Mouse (Mus musculus) c-Kit-positive CD71-positive TER-119-positive erythroid progenitor cells, embryonic 14.5 days (primary cell): ENCODE data around the gene Col7a1.

Experiments
- DNase-seq: peaks from one replicate; pipeline ENCODE4 v3.0.0-alpha.2; 2013; ENCODE audit warnings: low spot score

Gene Col7a1

DNA sequence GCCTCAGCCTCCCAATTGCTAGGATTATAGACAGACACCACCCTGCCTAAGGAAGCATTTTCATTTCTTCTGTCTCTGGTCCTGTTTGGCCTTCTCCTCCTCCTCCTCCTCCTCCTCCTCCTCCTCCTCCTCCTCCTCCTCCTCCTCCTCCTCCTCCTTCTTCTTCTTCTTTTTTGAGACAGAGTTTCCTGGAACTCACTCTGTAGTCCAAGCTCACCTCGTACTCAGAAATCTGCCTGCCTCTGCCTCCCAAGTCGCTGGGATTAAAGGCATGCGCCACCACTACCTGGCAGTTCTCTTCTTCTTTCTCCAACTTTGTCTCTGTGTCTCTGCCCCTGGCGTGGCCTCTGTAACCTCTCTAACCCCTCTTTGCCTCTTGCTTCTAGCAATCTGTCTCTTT, 32.3 kb downstream of the Col7a1 start, which contains the start of gene Ucn2:
Ucn2 (plus strand) TSS at position 301 of the 400 bp plus-strand sequence.
- no peak for DNase-seq

DNA sequence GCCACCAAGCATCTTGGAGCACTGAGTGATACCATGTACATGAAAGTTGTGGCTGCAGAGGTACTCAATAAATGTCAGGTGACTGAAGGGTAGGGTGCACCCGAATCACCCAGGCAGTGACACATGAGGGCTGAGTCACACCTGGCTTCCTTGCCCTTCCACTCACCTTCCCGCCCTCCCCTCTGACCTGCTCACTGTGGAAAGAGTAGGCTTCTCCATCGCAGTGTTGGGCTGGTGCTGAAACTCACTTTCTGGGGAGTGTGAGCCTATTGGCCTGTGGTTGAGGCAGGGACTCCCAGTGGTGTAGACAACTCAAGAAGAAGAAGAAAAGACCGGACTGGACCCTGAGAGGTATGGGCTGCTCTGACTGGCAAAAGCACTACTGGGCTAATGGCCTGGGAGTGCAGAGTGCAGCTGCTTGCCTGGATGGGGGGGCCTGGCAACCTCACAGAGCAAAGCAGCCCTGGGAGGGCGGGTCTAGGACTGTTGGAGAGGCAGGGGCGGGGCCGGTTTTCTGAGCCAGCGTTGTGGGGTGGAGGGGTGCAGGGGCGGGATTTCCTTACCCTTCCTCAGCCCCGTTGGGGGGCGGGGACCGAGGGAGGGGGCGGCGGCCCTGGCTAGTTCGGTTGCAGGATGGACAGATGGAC, 34.4 kb downstream of the Col7a1 start:
- DNase-seq, result no peak

DNA sequence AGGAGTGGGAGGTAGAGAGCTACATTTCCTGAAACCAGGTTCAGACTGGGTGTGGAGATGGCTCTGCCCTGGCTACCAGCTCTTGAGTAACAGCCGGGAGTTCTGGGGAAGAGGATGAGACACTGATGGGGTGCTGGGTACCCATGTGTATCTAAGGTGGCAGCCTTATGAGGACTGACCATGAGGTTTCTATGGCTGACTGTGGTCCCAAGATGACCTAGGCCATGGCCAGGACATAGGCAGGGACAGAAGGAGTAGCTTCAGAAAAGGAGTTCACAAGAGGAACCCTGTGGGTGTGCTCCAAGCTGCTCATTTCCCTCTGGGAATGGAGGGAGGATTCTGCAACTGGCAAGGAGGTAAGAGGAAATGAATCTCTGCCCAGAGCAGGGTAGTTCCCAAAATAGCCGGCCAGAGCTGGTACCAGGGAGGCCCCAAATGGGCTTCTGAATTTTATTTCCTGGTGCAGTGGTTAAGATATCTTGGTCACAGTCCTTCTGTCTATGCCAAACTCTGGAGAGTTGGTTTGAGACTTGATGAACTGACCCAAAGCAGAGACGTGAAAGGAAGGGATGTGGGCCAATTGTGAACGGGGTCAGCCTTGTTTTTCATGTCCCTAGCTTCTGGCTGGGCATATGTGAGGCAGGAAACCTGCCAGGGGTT, 36.5 kb downstream of the Col7a1 start:
- DNase-seq, result no peak

DNA sequence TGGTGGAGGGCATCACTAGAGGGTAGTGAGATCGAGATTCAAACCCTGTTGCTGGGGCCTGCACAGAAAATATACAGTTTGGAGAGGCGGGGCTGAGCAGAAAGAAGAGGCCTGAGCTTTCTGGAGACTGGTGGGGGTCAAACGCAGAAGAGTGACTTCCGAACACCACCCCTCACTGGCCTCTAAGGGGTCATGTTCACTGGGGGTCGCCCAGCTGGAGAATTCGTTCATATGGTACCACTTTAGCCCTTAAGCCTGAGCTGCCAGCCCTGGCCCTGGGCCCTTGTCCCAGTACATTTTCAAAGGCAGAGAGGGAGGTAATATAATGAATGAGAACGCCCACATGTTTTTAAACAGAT, 37.1 kb downstream of the Col7a1 start:
- DNase-seq, result no peak

DNA sequence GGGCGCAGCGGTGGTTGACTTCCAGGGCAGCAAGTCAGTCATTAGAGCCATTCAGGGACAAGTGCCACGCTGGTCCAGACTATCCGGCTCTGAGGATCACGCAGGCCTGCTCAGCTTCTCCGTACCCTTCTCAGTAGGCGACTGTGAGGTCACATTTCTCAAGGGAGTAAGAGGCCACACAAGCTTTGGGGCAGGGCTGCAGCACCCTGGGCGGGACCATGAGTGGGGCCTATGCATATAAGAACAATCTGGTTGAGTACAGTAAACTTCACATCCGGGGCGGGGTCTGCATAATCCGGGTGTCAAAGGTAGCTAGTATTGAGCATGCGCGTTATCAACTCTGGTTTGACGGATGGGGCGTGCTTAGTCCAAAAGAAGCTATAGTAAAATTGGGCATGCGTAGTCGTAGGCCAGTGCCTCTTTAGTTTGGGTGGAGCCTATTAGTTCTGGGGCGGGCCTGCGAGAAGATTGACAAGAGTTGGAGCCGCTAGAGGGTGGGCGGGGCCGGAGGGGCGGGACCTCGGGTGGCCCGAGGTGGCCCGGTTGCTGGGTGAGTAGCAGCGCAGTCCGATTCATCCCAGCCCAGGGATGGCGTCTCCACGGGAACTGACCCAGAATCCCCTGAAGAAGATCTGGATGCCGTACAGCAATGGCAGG, 38.2 kb downstream of the Col7a1 start, which contains the start of gene Pfkfb4:
Pfkfb4 (plus strand) TSS at position 351 of the 657 bp plus-strand sequence.
- peak; percentile 99 for DNase-seq

DNA sequence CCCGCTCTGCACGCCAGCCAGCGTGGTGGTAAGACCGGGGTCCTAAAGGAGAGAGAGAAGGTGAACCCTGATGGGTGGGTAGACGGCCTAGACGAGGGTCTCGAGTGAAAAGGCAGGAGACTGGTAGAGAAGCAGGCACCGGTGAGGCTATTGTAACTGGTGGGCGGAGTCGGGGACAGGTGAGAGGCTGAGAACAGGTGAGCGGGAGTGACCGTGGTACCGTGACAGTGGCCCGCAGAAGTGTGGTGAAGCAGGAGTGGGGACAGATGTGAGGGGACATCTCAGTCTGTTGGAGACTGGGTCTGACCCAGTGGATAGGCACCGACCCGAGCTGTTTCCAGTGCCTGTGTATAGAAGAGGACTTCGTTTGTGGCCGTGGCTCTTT, 38.7 kb downstream of the Col7a1 start:
- DNase-seq, result no peak

DNA sequence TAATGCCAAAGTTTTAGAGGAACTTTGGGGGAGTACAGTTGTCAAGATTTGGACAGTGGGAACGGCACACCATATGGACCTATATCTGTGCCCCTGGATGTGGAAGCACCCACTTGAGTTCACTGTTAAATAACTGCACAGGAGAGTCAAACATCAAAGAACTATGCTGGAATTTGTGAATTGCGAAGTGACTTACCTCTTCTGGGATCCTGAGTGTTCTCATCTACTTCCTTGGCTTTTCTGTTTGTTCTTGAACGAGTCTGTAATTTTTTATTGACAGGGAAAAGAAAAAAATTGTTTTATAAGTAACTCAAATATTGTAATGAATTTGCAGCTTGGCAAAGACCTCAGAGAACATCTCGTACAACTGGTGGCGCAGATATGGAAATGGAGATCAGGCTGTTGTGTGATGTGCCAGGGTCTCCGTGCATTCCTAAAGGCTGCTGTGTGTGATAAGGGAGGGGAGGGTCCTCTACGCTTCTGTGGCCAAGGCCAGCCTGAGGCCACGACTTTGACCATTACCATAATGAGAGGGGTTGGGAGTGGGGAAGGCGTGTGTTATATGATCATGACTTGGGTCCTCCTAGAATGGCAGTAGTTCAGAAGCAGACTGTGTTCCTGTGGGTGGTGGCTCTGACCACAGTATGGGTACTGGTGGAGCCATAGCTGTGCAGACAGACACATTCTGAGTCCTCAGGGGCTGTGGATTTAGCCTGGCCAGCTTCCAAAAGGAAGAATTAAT, 39.4 kb downstream of the Col7a1 start:
- DNase-seq, result no peak

DNA sequence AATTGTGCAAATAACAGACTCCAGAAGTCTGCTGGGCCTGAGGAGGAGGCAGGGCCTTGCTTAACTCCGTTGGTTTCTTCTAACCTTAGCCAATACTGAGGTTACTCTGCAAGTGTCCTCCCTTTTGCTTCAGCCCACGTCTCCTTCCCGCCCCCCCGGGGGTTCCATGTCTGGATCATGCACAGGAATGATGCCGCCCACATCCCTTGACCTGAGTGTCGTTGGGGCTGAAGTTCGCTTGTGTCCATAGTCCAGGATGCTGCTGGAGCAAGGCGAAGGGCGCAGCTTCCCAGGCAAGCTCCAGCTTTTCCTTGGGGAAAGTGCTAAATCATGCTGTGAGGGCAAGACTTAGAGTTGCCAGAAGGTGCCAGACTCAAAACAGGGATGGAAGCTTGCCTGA, 43.0 kb downstream of the Col7a1 start:
- DNase-seq, result no peak

DNA sequence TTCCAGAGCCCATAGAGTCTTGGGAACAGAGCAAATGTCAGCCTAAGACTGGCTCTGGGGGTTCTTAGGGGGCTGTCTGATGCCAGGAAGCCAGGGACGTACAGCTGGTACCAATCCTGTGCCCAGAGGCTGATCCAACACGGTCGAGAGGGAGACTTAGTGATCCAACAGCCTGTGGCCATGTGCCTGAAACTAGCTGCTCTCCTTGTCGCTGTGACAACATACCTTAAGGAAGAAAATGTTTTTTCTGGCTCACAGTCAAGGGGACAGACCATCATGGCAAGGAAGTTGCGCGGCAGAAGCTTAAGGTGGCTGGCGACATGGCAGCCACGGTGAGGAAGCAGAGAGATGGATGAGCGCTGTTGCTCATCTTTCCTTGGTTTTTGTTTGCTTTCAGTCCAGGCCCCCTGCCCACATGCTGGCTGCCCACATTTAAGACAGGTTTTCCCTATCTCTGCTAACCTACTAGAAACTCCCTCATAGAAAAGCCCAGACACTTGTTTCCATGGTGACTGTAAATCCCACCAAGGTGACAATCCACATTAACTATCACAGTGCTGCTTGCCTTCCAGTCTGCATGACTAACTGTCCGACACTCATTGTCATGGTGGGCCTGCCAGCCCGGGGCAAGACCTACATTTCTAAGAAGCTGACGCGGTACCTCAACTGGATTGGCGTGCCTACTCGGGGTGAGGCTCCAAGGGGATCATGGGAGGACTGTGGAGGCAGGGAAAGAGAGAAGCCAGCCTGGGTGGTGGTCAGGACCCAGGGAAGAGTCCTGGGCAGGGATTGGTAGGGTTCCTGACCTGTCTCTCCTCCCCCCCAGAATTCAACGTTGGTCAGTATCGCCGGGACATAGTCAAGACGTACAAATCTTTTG, 45.1 kb downstream of the Col7a1 start:
- no peak for DNase-seq

DNA sequence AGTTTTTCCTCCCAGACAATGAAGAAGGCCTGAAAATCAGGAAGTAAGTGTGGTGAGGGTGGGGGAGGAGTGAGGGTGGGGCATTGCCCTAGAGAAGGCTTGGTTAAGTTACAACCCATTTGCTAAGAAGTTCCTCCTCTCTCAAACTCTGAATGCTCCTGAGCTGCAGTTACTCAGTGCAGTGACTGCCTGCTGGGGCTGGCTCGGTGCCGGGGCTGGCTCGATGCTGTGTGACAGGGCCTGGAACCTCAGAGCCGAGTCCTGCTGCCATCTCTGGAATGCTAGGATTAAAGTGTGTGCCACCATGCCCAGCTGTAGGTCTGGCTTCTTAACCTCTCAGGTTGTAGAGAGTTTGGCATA, 45.8 kb downstream of the Col7a1 start:
- DNase-seq, result no peak

DNA sequence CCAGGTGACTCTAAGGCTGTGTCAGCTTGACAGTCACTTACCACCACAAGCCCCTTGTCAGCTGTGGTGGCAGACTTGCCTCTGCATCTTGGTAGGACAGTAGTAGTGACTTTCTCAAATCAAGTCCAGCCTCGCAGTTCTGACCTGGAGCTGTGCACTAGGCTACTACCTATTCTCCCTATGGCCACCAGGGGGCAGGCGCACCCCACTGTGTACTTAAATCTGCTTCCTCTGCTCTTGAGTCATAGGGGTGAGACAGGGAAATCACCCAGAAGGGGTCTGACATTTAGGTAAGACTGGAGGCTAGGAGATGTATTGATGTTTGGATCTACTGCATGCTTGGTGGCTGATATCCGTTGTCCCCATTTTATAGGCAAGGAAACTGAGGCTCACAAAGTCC, 47.3 kb downstream of the Col7a1 start:
- peak; percentile 67 for DNase-seq

DNA sequence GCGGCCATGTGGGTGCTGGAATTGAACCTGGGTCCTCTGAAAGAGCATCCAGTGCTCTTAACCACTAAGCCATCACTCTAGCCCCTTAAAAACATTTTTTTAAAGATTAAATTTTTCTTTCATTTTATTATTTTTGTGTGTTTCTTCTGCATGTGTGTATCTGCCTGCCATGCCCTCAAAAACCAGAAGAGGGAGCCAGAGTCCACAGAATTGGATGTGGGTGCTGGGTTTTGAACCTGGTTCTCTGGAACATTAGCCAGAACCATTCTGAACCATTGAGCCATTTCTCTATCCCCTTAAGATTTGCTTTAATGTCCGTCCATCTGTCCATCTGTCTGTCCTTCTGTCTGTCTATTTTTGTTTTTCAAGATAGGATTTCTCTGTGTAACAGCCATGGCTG, 49.8 kb downstream of the Col7a1 start:
- peak; percentile 62 for DNase-seq

DNA sequence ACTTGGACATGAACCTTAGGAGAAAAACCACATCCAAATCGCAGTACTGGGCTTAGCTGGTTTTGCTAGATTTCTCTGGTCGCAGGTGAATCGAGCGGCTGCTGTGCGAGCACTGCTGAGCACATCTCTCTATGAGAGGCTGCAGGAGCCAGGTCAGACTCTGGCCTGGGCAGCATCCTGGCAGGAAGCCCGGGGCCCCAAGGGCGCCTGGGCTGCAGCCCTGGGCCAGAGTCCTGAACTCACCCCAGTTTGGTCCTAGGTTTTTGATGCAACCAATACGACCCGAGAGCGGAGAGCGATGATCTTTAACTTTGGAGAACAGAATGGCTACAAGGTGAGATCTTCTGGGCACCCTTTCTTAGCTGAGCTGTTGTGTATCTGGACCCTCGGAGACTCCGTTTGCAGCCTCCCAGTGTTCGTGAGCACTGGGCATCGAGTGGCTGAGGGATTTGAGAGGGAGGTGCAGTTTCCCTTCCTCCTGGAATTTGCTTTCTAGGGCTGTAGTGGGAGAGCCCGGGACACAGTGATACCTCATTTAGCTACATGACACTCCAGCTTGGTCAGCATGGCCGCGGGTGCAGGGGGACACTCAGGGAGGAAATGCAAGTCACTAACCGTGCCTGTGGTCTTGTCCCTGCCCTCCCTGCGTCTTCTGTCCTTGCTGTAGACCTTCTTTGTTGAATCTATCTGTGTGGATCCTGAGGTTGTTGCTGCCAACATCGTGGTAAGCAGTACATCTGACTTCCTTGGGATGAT, 53.8 kb downstream of the Col7a1 start:
- DNase-seq, result no peak

DNA sequence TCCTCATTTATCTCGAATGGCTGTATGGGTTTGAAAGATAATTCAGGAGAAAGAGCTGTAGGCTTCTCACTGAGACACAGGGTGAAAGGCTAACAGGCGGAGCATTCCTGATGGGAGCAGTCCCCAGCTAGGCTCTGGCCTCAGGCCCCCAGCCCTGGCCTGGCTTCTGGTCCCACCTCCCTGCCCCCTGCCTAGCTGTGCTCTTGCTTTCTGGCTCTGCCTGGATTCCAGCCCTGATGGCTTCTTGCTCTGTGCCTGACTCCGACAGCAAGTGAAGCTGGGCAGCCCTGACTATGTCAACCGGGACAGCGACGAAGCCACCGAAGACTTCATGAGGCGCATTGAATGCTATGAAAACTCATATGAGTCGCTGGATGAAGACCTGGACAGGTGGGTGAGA, 54.7 kb downstream of the Col7a1 start:
- DNase-seq, result no peak

DNA sequence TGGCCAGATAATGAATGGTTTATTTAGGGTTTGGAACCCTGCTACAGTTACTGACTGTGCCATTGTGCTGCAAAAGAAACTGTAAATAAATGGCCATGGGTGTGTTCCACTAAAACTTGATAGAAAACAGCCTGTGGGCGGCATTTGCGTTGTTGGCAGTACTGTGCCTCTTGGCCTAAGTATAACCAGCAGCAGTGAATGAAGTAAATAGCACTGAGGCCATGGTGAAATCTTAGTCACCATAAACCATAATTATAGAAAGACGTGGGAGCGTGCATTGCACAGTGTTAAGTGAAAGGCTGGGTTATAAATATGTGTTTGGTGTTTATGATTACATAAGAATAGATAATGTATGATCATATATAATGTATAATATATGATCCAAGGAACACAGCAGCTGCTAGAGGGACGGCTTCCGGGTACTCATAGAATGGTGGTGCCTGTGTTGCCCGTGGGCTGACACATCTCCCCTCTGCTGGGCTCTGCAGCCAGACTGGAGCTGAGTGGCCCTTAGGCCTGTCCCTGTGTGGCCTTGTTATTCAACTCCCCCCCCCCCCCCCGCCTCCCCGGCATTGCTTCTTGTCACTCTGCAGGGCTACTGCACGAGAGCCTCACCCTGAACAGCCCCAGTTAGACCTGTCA, 55.7 kb downstream of the Col7a1 start:
- DNase-seq, result no peak

DNA sequence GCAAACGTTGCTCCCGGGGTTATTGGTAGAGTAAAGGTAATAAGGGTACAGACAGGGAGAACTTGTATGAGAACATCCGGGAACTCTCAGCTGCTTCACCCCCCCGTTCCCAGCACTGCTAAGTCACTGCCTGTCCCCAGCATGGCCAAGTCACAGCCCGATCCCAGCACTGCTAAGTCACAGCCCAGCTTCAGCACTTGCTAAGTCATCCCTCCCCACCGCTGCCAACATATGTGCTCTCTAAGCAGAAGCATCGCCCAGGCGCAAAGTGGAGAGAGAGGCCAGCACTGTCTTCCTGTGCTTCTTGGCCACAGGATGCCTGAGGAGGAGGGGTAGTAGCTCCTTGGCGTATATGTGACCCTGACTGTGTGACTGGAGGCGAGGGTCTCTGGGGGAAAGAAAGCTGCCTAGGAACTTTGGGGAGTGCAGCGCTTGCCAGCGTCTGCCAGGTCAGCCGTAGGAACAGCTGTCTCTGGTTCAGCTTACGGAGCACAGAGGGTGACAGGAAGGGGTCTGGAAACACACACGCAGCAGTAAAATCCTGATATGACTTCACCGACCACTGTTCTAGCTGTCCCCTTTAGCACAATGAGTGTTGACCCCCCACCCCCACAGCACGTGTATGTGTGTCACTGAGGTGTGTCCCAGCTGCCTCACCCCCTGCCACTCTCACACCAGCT, 56.4 kb downstream of the Col7a1 start:
- DNase-seq, result no peak

DNA sequence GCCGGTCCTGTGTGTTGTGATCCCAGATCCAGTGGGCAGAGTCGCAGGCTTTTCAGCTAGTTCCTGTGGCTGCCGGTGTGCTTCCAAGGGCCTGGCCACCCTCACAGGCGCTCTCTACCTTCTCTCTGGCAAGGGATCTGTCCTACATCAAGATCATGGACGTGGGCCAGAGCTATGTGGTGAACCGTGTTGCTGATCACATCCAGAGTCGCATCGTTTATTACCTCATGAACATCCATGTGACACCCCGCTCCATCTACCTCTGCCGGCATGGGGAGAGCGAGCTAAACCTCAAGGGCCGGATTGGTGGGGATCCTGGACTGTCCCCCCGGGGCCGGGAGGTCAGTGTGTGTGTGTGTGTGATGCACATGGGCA, 56.9 kb downstream of the Col7a1 start:
- DNase-seq, result no peak

DNA sequence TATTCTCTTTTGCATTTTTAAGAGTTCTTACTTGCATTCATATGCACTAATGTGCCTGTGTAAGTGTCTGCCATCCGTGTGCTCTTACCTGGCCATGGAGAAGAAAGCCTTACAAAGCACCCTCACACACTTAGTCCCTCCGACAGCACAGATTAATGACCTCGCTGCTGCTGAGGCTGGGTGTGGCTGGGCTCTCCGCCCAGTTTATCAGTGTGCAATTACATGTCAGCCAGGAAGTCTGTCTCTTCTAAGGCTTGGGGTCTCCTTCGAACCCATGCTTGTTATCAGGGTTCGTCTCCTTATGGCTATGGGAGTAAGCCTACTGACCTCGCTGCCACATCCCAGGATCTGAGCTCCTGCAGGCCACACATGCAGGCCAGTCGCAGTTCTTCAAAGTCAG, 62.0 kb downstream of the Col7a1 start:
- no peak for DNase-seq

DNA sequence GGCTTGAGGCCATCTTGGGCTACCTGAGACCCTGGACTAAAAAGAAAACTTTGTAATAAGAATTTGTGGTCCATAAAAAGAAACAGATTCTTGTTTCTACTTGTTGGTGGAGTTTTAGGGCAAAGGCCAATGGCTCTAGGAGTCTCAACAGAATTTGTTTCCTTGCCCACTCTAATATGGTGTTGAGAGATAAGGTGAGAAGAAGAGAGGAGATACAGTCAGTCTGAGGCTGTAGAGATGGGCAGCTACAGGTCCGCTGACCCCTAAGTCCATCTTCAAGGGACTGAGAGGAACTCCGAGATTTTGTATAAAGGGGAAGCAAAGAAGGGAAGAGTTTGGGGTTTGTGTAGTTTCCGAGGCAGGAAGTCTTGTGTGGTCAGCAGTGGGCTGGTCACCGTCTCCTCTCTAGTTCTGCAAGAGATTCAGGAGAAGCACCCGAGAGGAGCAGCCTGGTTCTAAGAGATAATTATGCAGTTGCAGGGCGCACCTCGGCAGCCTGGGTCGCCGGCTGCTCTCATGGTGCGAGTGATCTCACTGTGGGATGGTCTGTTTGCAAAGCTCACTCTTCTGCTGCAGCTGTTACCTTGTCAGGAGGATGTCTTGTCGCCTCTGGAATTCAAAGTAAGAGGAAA, 63.7 kb downstream of the Col7a1 start:
- peak; percentile 51 for DNase-seq

DNA sequence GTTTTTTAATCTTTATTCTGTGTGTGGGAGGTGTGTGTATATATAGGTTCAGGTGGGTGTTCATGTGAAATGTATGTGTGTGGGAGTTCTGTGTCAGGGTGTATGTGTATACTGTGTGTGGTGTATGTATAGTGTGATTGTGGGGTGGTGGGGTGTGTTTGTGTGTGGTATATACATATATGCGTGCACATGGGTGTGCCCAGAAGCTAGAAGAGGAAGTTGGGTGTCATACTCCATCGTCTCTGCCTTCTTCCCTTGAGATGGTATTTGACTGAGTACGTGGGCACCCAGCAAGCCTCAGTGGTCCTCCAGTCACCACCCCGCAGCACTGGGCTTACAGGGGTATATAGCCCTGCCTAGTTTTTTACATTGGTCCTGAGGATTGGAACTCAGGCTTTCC, 68.0 kb downstream of the Col7a1 start:
- no peak for DNase-seq
